Mouse (Mus musculus) megakaryocyte, embryonic 14.5 days (primary cell): ENCODE results near the gene Prim2. TPM values are rescaled to one million over a fixed set of nuclear protein-coding genes. Genes with fewer than 3 reads are reported as not detected.

Experiments used
- H3K27me3 ChIP-seq: replicated peaks from 2 replicates; pipeline ENCODE3; 2012; ENCODE audit warnings: inconsistent platforms
- H3K36me3 ChIP-seq: replicated peaks from 2 replicates; pipeline ENCODE3; 2012; ENCODE audit warnings: low read length, inconsistent platforms, mixed read lengths
- H3K4me1 ChIP-seq: 2 replicates; pipeline ENCODE4 v1.6.1; 2012; ENCODE audit warnings: inconsistent platforms
- H3K4me3 ChIP-seq: replicated peaks from 2 replicates; pipeline ENCODE3; 2012; ENCODE audit warnings: moderate library complexity, mild to moderate bottlenecking, inconsistent platforms
- H3K9me3 ChIP-seq: 2 replicates; pipeline ENCODE4 v1.6.1; 2012; ENCODE audit warnings: inconsistent platforms
- FLI1 ChIP-seq: IDR thresholded peaks from 2 replicates; pipeline ENCODE4 v1.6.1; 2012; ENCODE audit warnings: low read length, inconsistent platforms, mixed read lengths
- GATA1 ChIP-seq: IDR thresholded peaks from 3 replicates; pipeline ENCODE4 v1.6.1; 2012; ENCODE audit warnings: mixed read lengths, low read length, inconsistent platforms, borderline replicate concordance
- polyA plus RNA-seq: library from polyadenylated mRNA; stranded (reverse); fragments of >175 nt; gene quantifications from 2 replicates; pipeline ENCODE4 v1.2.3, GENCODE M21; 2012; ENCODE audit warnings: low replicate concordance; ENCODE audit not compliant: insufficient read depth

Gene Prim2
- polyA plus RNA-seq, 1 experiment = 2.1 TPM

DNA sequence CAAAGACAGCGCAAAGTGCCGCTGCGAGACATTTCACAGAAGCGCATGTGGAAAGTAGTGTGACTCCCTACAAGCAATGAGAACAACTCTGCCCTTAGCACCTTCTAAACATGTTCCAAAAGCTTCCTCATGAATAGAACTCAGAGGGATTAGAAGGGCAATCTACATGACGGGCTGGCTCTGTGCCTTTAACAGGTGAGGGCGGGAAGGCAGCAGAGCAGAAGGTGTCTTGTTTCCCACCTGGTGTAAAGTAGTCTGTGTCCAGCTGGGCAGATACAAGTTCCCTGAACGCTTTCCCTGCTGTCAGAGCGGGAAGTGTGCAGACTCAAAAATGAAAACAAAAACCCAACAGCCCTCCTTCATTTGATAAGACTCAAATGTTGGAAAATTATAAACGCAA lies 169.5 kb downstream of the Prim2 start:
- Histone ChIP-seq H3K36me3 (peaks cover 26% of the 10 kb centered on the region), H3K27me3 (no peaks in the 10 kb centered on the region), H3K4me1 (peaks cover 16% of the 10 kb centered on the region; the same call in 1 of the 2 replicates), H3K4me3 (no peak overlapping the region), H3K9me3 (no peaks in the 10 kb centered on the region)
- TF ChIP-seq FLI1 (no peak), GATA1 (no peak)

DNA sequence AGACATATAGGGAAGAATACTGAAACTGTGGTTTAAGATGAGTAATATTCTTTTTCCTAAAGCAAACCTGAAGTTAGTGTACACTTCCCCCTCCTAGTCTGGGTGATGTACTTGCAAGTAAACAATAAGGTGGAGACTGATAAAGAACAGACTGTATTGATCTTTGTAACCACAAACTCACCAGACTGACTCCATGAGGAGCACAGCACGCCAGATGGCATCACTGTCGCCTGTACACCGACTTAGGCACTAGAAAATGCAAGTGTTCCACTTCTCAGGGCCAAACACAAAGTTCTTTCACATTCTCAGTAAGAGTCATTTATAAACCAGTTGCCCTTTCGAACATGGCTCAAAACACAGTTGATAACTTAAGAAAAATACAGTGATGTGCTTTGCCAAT lies 170.0 kb downstream of the Prim2 start:
- Histone ChIP-seq H3K4me1 (peaks cover 16% of the 10 kb centered on the region; the same call in 1 of the 2 replicates), H3K36me3 (peaks cover 21% of the 10 kb centered on the region), H3K4me3 (no peak overlapping the region), H3K9me3 (no peaks in the 10 kb centered on the region), H3K27me3 (no peaks in the 10 kb centered on the region)
- no peak for TF ChIP-seq GATA1
- no peak for TF ChIP-seq FLI1

DNA sequence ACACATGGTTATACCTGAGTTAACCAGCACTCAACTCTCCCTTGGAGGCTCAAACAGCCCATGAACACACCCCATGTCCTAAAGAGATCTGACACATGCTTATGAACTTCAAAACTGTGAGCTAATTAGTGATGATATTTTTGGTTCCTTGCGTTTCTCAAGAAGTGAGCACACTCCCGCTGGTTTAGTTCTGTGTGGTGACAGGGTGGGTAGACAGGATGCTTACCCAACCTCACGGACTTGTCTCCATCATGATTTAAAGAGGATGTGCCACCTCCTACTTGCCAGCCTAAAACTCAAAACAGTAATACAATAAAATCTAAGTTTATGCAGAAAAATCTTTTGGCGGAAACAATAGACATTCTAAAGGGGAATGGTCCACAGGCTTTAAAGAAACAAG lies 173.5 kb downstream of the Prim2 start:
- Histone ChIP-seq H3K9me3 (no peaks in the 10 kb centered on the region), H3K4me3 (no peak overlapping the region), H3K27me3 (no peaks in the 10 kb centered on the region), H3K36me3 (peaks cover 9% of the 10 kb centered on the region), H3K4me1 (peaks cover 8% of the 10 kb centered on the region; the same call in 1 of the 2 replicates)
- no peak for TF ChIP-seq GATA1
- TF ChIP-seq FLI1 = no peak

DNA sequence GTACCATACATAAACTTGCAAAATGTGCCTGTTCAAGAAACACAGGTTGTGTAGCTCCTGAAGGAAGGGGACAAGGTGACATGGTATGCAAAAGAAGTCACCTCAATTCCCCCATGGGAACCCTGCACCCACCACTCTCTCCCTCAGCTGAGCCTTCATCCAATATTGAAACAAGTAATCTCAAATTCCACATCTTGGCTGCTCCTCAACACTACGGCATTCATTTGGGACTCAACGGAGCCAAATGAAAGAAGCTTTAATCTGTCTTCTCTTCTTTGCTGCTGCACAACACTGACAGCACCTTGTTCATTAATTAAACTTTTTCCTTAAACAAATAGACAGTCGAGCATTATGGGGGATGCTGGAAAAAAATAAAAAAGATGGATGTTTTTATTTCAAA lies 174.0 kb downstream of the Prim2 start:
- peaks cover 9% of the 10 kb centered on the region for H3K36me3 ChIP-seq
- no peak for TF ChIP-seq GATA1
- TF ChIP-seq FLI1 = no peak
- H3K4me1 ChIP-seq = peaks cover 8% of the 10 kb centered on the region; the same call in 1 of the 2 replicates
- H3K4me3 ChIP-seq = no peak overlapping the region
- H3K9me3 ChIP-seq = no peaks in the 10 kb centered on the region
- H3K27me3 ChIP-seq = no peaks in the 10 kb centered on the region

DNA sequence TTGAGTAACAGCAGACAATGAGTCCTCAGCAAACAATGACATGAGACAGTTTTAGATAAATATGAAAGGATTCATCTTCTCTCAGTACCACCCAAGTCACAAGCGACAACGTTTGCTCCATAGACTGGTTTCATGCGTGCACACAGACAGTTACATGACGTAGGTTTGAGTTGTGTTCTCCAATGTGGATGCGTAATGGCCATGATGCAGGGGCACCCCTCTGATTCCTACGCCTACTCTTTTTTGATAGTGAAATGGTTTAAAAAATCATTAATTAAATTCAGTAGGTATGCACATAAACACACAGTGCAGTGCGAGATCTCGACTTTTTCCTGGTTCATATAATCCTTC lies 174.4 kb downstream of the Prim2 start:
- Histone ChIP-seq H3K4me1 (peaks cover 8% of the 10 kb centered on the region; the same call in 1 of the 2 replicates), H3K27me3 (no peaks in the 10 kb centered on the region), H3K9me3 (no peaks in the 10 kb centered on the region), H3K36me3 (peaks cover 9% of the 10 kb centered on the region), H3K4me3 (no peak overlapping the region)
- TF ChIP-seq FLI1 = no peak
- TF ChIP-seq GATA1 = no peak

DNA sequence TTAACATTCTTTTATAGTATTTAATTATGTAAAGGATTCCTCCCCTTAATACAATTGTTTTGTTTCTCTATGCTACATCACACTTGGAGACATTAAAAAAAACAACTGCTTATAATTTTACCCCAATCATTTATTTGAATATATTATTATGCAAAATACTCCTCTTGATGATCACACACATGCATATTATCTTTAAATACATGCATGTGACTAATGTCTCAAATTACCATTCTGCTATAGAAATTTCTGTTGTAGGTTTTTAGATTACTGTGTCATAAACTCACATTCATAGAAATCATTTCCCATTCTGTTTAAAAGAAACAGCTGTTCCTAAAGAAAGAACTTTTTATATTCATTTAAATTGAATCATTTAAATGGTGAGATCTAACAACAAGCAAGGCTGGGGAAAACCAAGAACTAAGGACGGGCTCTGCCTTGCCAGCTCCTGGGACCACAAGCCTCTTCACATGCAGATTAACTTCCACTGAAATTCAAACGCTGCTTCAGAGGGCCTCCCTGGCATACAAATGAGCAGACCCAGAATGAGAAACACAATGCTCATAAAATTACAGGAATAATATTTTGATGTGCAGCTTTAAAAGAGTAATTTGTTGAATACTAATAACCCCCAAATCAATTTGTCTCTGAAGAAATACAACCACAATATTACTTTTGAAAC lies 174.9 kb downstream of the Prim2 start:
- Histone ChIP-seq H3K4me3 (no peak overlapping the region), H3K27me3 (no peaks in the 10 kb centered on the region), H3K9me3 (no peaks in the 10 kb centered on the region), H3K4me1 (peaks cover 8% of the 10 kb centered on the region; the same call in 1 of the 2 replicates), H3K36me3 (peaks cover 9% of the 10 kb centered on the region)
- no peak for TF ChIP-seq GATA1
- no peak for TF ChIP-seq FLI1

DNA sequence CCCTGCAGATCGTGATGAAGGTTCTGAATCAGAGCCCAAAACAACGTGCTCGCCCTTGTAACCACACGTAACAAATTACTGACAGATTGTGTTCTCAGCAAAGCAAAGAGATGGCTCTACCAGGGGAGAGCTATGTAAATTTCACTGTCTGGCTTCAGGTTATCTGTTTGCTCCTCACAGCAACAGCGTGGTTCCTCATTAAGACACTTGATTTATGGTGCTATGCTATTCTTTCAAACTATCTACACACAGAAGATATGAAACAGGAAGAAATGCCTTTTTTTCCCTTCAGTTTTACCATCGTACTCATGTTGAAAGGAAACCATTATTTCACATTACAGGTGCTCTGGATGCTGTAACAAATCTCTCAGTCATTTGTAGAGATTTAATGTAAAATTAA lies 179.4 kb downstream of the Prim2 start:
- H3K4me3 ChIP-seq = no peak overlapping the region
- TF ChIP-seq FLI1 (no peak), GATA1 (no peak)
- H3K4me1 ChIP-seq = peaks cover 5% of the 10 kb centered on the region; the same call in 1 of the 2 replicates
- H3K9me3 ChIP-seq = no peaks in the 10 kb centered on the region
- H3K27me3 ChIP-seq = no peaks in the 10 kb centered on the region
- no peaks in the 10 kb centered on the region for H3K36me3 ChIP-seq

DNA sequence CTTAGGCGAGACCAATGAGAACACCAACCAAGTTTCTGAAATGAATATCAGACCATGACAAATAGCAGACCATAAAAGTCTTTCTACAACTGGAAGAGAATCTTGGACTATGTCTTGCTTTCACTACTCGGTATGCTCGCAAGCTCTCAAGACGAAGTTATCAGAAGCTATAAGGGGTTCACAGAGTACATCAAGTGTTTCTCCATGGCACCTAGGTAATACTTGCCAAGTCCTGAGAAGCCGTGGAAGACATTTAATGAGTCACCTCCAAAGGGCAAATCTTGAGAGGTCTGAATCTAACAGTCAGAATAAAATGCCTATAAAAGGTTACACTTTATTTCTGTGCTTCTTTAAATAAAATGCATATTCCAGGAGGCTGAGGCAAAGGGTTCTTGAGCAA lies 181.2 kb downstream of the Prim2 start:
- Histone ChIP-seq H3K27me3 (no peaks in the 10 kb centered on the region), H3K4me1 (peaks cover 7% of the 10 kb centered on the region; the same call in 1 of the 2 replicates), H3K9me3 (no peaks in the 10 kb centered on the region), H3K4me3 (no peak overlapping the region), H3K36me3 (peaks cover 8% of the 10 kb centered on the region)
- TF ChIP-seq FLI1 (no peak), GATA1 (no peak)

DNA sequence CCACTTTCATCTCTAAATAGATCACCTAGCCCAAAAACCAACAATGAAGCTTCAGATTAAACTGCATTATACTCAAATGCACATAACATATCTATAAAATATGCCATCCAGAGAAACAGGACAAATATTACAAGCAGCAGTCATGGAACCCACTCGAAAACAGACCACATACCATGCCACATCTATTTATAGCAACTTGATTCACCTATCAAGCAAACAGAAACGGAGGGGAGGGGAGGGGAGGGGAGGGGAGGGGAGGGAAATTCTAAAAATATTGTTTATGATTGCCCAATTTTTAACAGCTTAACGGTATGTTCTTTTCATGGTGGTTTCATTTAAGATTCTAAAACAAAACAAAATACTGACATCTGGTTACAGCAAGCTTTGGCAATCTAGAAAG lies 185.8 kb downstream of the Prim2 start:
- no peak for TF ChIP-seq GATA1
- TF ChIP-seq FLI1 = no peak
- H3K36me3 ChIP-seq = peaks cover 42% of the 10 kb centered on the region
- H3K4me1 ChIP-seq = peaks cover 7% of the 10 kb centered on the region; the same call in 1 of the 2 replicates
- H3K9me3 ChIP-seq = no peaks in the 10 kb centered on the region
- no peaks in the 10 kb centered on the region for H3K27me3 ChIP-seq
- H3K4me3 ChIP-seq = no peak overlapping the region

DNA sequence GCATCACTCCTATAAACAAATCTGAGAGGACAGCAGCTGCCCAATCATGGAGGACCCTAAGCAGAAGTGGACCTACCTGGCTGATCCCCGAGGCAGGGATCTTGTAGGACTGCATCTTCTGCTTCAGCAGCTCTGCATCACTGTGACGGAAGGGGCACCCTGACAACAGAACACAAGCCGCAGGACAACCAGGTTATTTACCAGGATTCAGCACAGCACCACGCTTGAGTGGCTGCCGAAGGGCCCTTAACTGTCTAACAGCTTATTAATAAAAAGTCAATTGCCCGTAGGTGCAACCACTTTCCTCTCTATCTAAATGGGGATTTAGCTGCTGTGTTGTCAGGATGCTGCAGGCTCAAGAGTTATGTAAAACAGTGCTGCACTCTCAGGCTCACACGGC lies 189.2 kb downstream of the Prim2 start:
- Histone ChIP-seq H3K9me3 (0 out of 2 replicates have a peak, but pooled peaks cover 2% of the 10 kb centered on the region), H3K4me1 (peaks cover 12% of the 10 kb centered on the region; the same call in 1 of the 2 replicates), H3K36me3 (peaks cover 52% of the 10 kb centered on the region), H3K27me3 (no peaks in the 10 kb centered on the region), H3K4me3 (no peak overlapping the region)
- TF ChIP-seq FLI1 (no peak), GATA1 (no peak)
